Mouse (Mus musculus) right cerebral cortex, postnatal 14 days (tissue): Measurements from ENCODE around the gene Ttc19.
"Not testable (repeated sequence)": the region's sequence is repeated elsewhere in the genome, so short reads cannot be mapped to it uniquely, and the experiment has no call there.

Experiments
- DNase-seq: peaks from one replicate; pipeline ENCODE4 v3.0.0; 2022

Gene Ttc19

GRCm38 (mm10) chr11:62280675-62281600, at the start of gene Ttc19, which contains the start of gene Zswim7:
Gene Ttc19 (plus strand): TSS chr11:62281473.
Gene Zswim7 (minus strand): TSS chr11:62281375.
- DNase-seq, result peak; percentile 95

- DNase-seq, result no peak
These were observed 40.5 kb upstream of the Ttc19 start for GRCm38 (mm10) chr11:62240631-62241261.

DNA sequence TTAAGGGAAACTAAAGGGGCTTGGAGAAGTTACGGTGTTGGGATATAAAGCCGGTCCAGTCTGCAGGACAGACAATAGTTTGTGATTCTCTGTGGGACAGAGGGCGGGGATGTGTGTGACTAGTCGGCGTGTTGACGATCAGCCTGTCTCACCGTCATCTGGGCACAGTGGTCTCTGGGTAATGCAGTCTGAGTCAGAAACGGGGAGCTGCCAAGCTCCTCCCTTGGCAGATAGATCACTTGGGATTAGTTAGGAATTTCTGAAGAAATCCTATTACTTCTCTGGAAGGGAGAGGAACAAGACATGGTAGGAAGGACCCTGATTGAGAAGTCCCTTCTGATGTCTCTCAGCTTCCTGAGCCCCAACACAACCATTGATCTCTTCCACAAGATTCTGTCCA, 37.4 kb upstream of the Ttc19 start:
- DNase-seq, result no peak

- no peak for DNase-seq
These were observed 36.8 kb upstream of the Ttc19 start for GRCm38 (mm10) chr11:62244471-62244870.

DNA sequence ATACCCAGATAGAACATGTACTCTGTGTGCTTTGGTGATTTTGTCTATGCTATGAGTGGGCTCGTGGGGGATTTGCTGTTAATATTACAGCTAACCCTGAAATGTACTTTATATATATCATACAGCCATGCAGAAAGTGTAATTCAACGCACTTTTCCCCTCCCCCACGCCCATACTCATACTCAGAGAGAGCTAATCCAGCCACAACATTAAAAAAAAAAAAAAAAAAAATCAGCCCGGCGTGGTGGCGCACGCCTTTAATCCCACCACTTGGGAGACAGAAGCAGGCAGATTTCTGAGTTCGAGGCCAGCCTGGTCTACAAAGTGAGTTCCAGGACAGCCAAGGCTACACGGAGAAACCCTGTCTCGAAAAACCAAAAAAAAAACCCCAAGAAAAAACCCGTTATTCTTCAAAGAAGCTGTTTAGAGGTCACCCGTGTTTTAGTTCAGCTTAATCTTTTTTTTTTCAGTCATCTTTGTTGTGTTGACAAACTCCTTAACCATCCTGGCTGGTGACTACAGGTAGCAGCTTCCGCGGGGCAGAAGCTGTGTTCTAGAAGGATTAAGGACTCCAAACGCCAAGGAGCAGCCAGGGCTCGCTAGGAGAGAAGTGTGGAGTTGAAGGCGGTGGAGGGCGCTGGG, 33.4 kb upstream of the Ttc19 start:
- no peak for DNase-seq

- peak; percentile 50 for DNase-seq
These were observed 32.6 kb upstream of the Ttc19 start, which contains the start of gene Adora2b for GRCm38 (mm10) chr11:62248401-62249244. Gene Adora2b (plus strand): TSS chr11:62248984.

- DNase-seq, result no peak
These were observed 31.8 kb upstream of the Ttc19 start for GRCm38 (mm10) chr11:62249266-62250037.

GRCm38 (mm10) chr11:62251047-62251446, 30.2 kb upstream of the Ttc19 start:
- DNase-seq, result no peak

DNA sequence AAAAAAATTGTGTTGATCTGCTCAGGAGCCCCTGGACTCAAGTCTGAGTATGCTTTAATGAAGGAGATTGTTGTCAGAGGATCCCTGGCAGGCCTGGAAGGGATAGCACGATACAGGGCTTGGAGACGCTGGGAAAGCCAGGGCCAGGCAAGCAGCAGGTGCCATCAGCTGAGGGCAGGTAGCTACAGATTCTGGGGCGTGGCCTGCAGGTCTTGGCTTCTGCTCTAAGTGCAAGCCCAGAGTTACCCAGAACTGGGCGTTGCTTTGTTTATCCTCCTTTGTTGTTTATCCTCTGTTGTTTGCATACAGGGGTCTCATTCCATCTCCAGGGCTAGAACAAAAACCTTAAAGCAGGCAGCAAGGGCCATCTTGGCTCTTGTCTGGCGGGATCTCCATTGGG, 27.9 kb upstream of the Ttc19 start:
- no peak for DNase-seq

DNA sequence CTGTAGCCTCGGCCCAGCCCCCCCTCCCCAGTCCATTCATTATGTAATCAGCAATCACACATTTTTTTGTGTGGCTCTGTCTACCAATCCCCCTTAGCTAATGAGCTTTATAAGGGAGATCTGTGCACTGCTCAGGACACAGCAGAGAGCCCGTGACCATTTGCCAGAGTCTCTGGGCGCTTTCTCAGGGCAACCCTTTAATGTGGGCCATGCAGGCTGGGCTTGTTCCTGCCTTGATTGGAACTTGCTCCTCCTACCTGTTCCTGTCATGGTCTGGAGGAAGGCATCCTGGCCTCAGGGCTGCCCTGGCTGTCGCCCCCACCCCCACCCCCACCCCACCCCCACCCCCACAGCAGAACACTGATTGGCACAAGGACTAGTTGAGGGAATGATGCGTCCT, 22.1 kb upstream of the Ttc19 start:
- DNase-seq, result no peak

DNA sequence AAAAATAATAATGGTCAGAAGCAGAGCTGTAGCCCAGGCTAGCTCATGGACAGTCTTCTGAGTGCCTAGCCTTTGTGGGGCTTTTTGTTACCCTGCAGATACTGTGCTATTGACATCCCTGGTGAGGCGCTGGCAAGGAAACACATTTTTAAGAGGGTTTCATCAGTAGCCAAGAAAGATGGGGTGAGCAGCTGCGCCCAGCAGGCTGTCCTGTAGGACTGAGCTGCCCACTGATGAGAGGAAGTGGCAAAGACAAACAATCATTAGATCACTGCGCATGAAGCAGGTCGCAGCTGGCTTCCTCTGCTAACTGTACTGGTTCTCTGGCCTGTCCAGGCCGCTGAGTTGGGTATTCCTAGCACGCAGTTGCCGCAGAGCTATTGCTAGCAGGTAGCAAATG, 17.7 kb upstream of the Ttc19 start:
- no peak for DNase-seq

- no peak for DNase-seq
These were observed 17.3 kb upstream of the Ttc19 start for GRCm38 (mm10) chr11:62264018-62264417.

- no peak for DNase-seq
These were observed 15.6 kb upstream of the Ttc19 start for GRCm38 (mm10) chr11:62265642-62266041.

DNA sequence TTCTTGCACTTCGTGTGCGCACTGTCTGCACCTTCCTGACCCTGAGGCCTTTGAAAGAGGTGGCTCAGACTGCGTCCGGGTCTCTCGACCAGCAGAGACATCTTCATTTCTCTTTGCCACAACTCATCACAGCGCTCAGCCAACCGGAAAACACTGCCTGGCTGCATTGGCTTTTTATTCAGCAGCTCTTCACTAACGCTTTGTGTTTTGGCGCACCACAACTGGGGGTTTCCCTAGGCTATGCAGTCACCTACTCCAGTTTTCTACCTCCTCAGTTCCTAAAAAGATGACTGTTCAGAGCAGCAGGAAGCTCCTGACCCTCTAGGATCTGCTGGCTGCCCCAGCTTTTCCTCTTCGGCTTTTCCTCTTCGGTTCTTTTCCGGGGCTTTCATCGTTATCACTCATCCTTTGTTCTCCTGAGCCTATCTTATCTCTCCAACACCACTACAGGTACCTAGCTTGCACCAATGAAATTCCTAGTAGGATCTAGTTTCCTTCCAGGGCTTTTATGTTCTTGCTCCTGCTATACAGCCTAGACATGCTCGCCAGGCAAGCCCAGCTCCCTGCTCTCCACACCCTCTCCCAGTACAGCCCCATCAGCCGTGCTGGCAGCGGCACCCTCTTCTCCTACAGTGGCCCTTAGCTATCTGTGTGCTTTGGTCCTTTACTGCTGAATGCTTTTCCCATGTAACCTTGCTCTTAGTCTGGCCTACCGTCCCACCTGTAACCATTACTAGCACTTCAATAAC, 14.6 kb upstream of the Ttc19 start:
- no peak for DNase-seq

DNA sequence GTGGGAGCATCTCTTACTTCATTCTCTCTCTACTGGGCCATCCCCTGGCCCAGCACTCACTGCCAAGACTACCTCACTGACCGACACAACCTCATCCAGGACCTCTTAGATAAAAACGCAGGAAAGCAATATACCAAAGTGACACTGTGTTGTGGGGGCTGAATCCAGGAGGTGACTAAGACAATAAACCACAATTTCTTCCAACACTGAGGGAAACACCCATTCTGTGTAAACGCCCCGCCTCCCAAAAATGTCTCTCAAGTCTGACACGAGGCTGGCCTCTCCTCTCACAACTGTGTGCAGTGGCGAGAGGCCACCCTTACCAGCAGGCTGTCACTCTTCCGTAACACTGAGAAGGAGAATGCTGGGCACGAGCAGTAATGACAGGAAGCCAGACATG, 12.9 kb upstream of the Ttc19 start:
- no peak for DNase-seq

GRCm38 (mm10) chr11:62269097-62269496, 12.2 kb upstream of the Ttc19 start:
- DNase-seq, result no peak

- DNase-seq, result no peak
These were observed 10.4 kb upstream of the Ttc19 start for GRCm38 (mm10) chr11:62270851-62271250.

DNA sequence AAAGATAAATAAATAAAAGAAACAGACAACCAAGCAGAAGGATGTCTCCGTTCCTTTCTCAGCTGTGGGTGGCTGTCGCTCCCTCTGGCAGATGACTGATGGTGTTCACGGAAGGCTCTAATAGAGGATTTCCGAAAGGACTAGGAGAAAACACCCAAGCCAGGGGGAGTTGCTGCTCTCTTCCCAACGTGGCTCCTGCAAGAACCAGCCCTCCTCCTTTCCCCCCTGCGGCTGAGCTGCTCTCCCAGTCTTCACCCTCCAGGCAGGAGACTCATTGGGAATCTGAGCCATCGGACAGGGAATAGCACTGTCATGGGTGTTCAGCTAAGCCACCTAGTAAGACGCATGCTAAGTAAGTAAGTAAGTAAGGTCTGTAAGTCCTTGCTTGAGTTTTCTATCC, 4.2 kb upstream of the Ttc19 start:
- no peak for DNase-seq

- peak; percentile 73 for DNase-seq
These were observed 3.2 kb upstream of the Ttc19 start for GRCm38 (mm10) chr11:62278027-62278426.

DNA sequence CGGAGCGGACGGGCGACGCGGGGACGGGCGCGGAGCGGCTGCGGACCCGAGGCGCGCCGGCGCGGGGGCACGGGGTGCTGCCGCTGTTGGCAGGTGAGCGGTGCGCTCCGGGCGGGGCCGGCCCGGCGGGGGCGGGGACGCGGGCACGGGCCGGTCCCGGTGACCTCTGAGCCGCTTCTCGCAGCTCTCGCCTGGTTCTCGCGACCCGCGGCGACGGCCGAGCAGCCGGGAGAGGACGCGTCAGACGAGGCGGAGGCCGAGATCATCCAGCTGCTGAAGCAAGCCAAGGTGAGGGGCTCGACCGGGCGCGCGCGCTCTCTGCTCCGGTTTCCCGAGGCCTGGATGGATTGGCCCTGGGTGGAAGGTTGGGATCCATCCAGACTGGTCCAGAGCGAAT, 326 bp downstream of the Ttc19 start:
- DNase-seq, result peak; percentile 58

DNA sequence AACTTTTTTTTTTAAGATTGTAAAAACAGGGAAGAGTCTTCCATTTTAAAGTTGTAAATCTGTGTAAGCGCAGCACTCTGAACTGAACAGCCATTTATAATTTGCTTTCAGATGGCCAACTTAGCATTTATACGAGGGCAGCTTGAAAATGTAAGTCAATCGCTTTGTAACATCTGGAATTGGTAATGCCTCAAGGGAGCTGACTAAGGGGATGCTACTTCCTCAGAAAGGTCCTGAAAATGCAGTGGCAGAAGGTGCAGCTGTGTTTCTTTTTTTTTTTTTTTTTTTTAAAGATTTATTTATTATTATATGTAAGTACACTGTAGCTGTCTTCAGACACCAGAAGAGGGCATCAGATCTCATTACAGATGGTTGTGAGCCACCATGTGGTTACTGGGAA, 2.7 kb downstream of the Ttc19 start:
- DNase-seq, result not testable (repeated sequence)
